Mouse (Mus musculus): ENCODE data around the gene Wwox.

DNA sequence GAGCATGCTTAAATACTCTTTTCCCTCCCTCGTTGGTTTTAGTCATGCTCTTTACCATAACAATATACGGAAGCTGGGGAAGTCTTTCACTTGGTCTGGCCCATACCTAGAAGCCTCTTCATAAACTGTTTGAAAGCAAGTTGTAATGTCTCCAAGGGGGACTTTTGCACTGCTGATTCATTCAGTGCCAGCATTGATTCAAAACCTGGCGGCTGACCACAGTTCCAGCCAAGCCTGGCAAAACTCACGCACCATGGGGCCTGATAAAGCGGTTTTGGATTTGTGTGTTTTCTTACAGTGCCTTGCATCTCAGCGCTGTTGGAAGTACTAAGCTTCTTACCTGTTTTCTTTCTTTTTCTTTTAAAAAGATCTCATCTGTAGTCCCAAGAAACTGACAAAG is 834.5 kb downstream of the Wwox start:
- TF ChIP-seq POLR2A (IDR thresholded peaks at IDR 0.05; ENCODE audit: low read depth, low read length) (no peak), CHD1 (IDR thresholded peaks at IDR 0.05; ENCODE audit: low read depth, low read length) (no peak), MYC (IDR thresholded peaks at IDR 0.05; ENCODE audit: low read depth, low read length) (no peak), TCF12 (IDR thresholded peaks at IDR 0.05; ENCODE audit: low read depth, low read length) (no peak), UBTF (IDR thresholded peaks at IDR 0.05; ENCODE audit: low read depth, low read length) (no peak)
